Mouse (Mus musculus) ovary, adult 2 months (tissue): Measurements from ENCODE around the gene Gm21776. TPM values are rescaled to one million over a fixed set of nuclear protein-coding genes. Genes with fewer than 3 reads are reported as not detected.

ENCODE experiments used
- polyA plus RNA-seq: library from polyadenylated mRNA; depleted of rRNA; stranded (reverse); fragments of >200 nt; gene quantifications from 2 replicates; pipeline ENCODE4 v1.2.3, GENCODE M21; 2012; rRNA removed

Gene Gm21776
- polyA plus RNA-seq: not detected in 2 replicates

DNA sequence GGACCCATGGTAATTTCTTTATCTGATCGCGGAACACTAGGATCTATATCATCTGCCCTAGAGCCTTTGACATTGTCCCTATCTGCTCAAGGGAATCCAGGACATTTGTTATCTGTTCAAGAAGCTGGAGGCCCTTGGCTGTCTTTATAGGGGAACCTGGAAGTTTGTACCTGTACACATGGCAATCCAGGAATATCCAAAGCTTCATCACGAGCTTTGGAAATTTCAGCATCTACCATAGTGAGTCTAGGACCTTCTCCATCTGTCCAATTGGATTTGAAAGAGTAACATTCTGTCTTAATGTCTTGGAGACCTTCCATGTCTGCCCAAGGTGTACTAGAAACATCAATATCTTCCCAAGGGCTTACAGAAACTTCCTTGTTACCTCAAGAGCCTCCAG, at the start of gene Gm21776:
Gene Gm21776 (plus strand): TSS at position 301 of the 400 bp plus-strand sequence.

